Mouse (Mus musculus) gonadal fat pad, adult 2 months (tissue): ENCODE data around the gene Jund. TPM values are rescaled to one million over a fixed set of nuclear protein-coding genes. Genes with fewer than 3 reads are reported as not detected.
A peak's percentile ranks its signal among the peaks of the same experiment; 100 is the strongest.

Source experiments
- DNase-seq: peaks from one replicate; pipeline ENCODE4 v3.0.0-alpha.2; 2012; ENCODE audit warnings: low read depth
- polyA plus RNA-seq: library from polyadenylated mRNA; depleted of rRNA; stranded (reverse); fragments of >200 nt; gene quantifications from 2 replicates; pipeline ENCODE4 v1.2.3, GENCODE M21; 2012; rRNA removed

Gene Jund
- 170 and 254 TPM in 2 replicates for polyA plus RNA-seq

GRCm38 (mm10) chr8:70698310-70699109, at the start of gene Jund:
Gene Jund (plus strand): TSS chr8:70698949.
- DNase-seq: no peak

- DNase-seq: no peak
Observed at GRCm38 (mm10) chr8:70649324-70649723, 49.4 kb upstream of the Jund start.

GRCm38 (mm10) chr8:70650351-70650750, 48.4 kb upstream of the Jund start:
- no peak for DNase-seq

- DNase-seq: no peak
Observed at GRCm38 (mm10) chr8:70653226-70653625, 45.5 kb upstream of the Jund start.

GRCm38 (mm10) chr8:70654121-70654520, 44.6 kb upstream of the Jund start:
- DNase-seq: no peak

- no peak for DNase-seq
Observed at GRCm38 (mm10) chr8:70655469-70655868, 43.3 kb upstream of the Jund start.

GRCm38 (mm10) chr8:70656193-70656790, 42.5 kb upstream of the Jund start:
- no peak for DNase-seq

GRCm38 (mm10) chr8:70657214-70657613, 41.5 kb upstream of the Jund start:
- DNase-seq: no peak

- no peak for DNase-seq
Observed at GRCm38 (mm10) chr8:70657739-70658138, 41.0 kb upstream of the Jund start.

- DNase-seq: no peak
Observed at GRCm38 (mm10) chr8:70658897-70659603, 39.7 kb upstream of the Jund start.

- no peak for DNase-seq
Observed at GRCm38 (mm10) chr8:70659604-70660272, 39.0 kb upstream of the Jund start.

- no peak for DNase-seq
Observed at GRCm38 (mm10) chr8:70660273-70660725, 38.5 kb upstream of the Jund start, which contains the start of gene Pgpep1. Gene Pgpep1 (minus strand): TSS chr8:70660388.

GRCm38 (mm10) chr8:70663691-70664090, 35.1 kb upstream of the Jund start:
- no peak for DNase-seq

- no peak for DNase-seq
Observed at GRCm38 (mm10) chr8:70664631-70665030, 34.1 kb upstream of the Jund start.

- DNase-seq: no peak
Observed at GRCm38 (mm10) chr8:70665599-70665998, 33.1 kb upstream of the Jund start.

GRCm38 (mm10) chr8:70667071-70667470, 31.7 kb upstream of the Jund start:
- no peak for DNase-seq

GRCm38 (mm10) chr8:70671615-70672324, 27.0 kb upstream of the Jund start:
- DNase-seq: no peak

- no peak for DNase-seq
Observed at GRCm38 (mm10) chr8:70672325-70673078, 26.2 kb upstream of the Jund start.

GRCm38 (mm10) chr8:70673079-70673856, 25.5 kb upstream of the Jund start, which contains the start of gene Lsm4:
Gene Lsm4 (plus strand): TSS chr8:70673248.
- peak; percentile 86 for DNase-seq

- no peak for DNase-seq
Observed at GRCm38 (mm10) chr8:70674109-70674508, 24.6 kb upstream of the Jund start.
